Mouse (Mus musculus): ENCODE results near the gene Fxyd1. TPM values are rescaled to one million over a fixed set of nuclear protein-coding genes. Genes with fewer than 3 reads are reported as not detected.

Fxyd1 gene
- polyA plus RNA-seq, 1 experiment from 2014 or later = 31.1 TPM

DNA sequence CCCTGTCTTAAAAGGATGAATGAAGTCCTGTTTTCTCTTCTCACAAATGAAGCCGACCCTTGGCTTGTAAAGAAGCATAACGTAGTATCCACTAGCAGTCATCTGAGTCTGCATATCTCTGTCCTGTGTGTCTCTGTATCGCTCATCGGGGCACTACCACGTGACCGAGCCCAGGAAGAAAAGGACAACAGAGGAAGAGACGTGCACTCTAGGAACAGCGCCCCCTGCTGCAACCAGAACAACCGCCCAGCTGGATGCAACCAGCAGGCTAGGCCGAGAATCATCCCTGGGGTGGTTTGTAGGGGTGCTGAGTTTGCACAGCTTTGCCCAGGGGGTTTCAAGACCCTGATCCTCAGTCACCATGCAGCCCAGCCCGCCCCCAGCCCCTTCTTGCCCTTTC lies 22.2 kb downstream of the Fxyd1 start:
- 62% methylated on average over 11 of the region's 11 CpGs for WGBS
- no peak overlapping the region for H3K27ac ChIP-seq

DNA sequence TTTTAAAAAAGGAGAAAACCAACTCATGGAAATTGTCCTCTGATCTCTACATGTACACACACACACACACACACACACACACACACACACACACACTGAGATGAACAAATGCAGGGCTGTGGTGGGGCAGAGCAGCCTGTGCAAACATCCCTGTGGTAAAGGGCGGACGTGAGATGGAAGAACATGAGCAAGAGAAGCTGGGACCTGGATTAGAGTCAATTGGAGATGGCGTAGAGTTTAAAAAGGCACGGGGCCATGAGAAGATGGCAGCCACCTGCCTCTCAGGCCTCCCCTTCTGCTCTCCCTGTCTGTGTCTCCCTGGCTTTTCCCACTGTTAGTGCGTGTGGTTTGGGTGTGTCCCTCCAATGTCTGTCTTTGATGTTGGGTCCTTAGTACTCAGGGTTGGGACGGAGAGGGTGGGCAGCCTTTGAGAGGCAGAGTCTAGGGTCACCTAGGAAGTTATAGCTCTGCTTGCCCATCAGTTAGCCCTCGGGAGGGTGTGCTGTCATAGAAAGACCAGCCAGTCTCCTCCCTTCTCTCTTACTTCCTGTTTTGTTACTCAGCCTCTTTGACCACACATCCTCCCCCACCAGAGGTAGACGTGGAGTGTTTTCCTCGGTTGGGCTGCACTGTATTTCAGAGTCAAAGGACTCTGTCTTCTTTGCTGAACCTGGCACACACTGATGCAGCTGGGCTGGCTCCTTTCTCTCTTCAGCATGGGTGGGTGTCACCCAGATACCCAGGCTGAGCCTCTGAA lies 23.4 kb downstream of the Fxyd1 start:
- ATAC-seq (ENCODE audit: insufficient number of reproducible peaks, insufficient read depth, low FRiP score, low TSS enrichment) = no peak
- Histone ChIP-seq H3K9me3 (no peaks in the 10 kb centered on the region), H3K36me3 (no peaks in the 10 kb centered on the region), H3K4me2 (replicated peaks) (no peak overlapping the region), H3K9ac (no peak overlapping the region), H3K27me3 (no peaks in the 10 kb centered on the region), H3K4me1 (no peaks in the 10 kb centered on the region), H3K27ac (no peak overlapping the region), H3K4me3 (no peak overlapping the region)
- 71% methylated on average over 9 of the region's 9 CpGs for whole genome bisulfite sequencing

More for the DNA sequence above, 22.2 kb downstream of the Fxyd1 start:
- Histone ChIP-seq H3K36me3 (no peaks in the 10 kb centered on the region), H3K9me3 (no peaks in the 10 kb centered on the region), H3K4me2 (replicated peaks) (no peak overlapping the region), H3K4me1 (no peaks in the 10 kb centered on the region), H3K4me3 (no peak overlapping the region), H3K9ac (no peak overlapping the region), H3K27me3 (no peaks in the 10 kb centered on the region)
- no peak for ATAC-seq (ENCODE audit: insufficient number of reproducible peaks, insufficient read depth, low FRiP score, low TSS enrichment)

DNA sequence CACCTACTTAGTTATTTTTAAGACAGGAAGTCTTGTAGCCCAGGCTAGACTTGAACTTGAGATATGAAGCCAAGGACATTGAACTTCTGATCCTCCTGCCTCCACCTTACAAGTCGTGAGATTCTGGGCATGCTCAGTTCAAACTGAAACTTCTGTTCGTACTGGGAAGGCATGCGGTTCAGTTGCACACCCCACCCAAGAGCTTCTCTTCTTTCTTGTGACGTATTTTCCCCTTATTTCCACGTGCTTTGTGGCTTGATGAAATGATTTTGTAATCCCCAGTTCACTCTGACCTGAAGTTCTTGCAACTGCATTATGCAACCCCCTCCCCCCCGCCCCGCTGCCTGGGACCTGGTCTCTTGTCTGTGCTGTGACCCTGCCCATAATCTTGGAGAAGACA lies 25.3 kb downstream of the Fxyd1 start:
- no peaks in the 10 kb centered on the region for H3K36me3 ChIP-seq
- H3K4me1 ChIP-seq = no peaks in the 10 kb centered on the region
- no peak for ATAC-seq (ENCODE audit: insufficient number of reproducible peaks, insufficient read depth, low FRiP score, low TSS enrichment)
- no peak overlapping the region for H3K9ac ChIP-seq
- no peak overlapping the region for H3K4me2 ChIP-seq (replicated peaks)
- no peaks in the 10 kb centered on the region for H3K9me3 ChIP-seq
- WGBS = 83% methylated on average over 7 of the region's 7 CpGs
- no peak overlapping the region for H3K4me3 ChIP-seq
- H3K27me3 ChIP-seq = no peaks in the 10 kb centered on the region
- H3K27ac ChIP-seq = no peak overlapping the region

DNA sequence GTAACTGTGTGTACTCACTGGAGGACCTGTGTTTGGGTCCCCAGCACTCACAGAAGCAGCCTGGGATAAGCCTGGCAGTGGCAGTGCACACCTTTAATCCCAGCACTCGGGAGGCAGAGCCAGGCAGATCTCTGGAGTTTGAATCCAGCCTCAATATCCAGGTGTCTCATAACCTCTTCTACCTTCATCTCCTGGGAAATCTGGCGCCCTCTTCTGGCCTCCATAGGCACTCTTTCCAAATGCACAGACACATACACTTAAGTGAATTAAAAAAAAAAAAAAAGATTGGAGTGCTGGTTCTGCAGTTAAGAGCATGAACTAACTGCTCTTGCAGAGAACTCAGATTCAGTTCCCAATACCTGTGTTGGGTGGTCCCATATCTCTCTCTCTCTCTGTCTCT lies 26.3 kb downstream of the Fxyd1 start:
- Histone ChIP-seq H3K27me3 (no peaks in the 10 kb centered on the region), H3K4me3 (no peak overlapping the region), H3K4me1 (no peaks in the 10 kb centered on the region), H3K4me2 (replicated peaks) (no peak overlapping the region), H3K9me3 (no peaks in the 10 kb centered on the region), H3K27ac (no peak overlapping the region), H3K36me3 (no peaks in the 10 kb centered on the region), H3K9ac (no peak overlapping the region)
- WGBS = 88% methylated on average over 2 of the region's 2 CpGs
- no peak for ATAC-seq (ENCODE audit: insufficient number of reproducible peaks, insufficient read depth, low FRiP score, low TSS enrichment)

DNA sequence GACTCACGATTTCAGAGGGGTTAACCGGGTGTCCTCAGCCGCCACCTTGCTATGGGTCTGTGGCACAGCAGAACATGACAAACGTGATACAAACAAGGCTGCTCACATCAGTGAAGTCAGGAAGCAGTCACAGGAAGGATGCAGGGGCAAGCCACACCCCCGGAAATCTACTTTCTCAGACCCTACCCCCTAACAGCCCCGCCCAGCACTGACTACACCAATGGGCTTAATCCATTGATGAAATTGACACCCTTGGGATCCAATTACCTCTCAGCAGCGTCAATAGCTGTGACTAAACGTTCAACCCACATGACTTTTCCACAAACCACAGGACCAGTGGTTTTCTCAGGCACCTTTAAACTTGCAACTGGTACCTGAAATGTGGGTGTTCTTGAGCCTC lies 28.4 kb downstream of the Fxyd1 start:
- Histone ChIP-seq H3K9ac (no peak overlapping the region), H3K4me3 (no peak overlapping the region), H3K9me3 (no peaks in the 10 kb centered on the region), H3K27me3 (no peaks in the 10 kb centered on the region), H3K4me1 (no peaks in the 10 kb centered on the region), H3K36me3 (no peaks in the 10 kb centered on the region), H3K27ac (no peak overlapping the region), H3K4me2 (replicated peaks) (no peak overlapping the region)
- no peak for ATAC-seq (ENCODE audit: insufficient number of reproducible peaks, insufficient read depth, low FRiP score, low TSS enrichment)
- 73% methylated on average over 8 of the region's 8 CpGs for WGBS

DNA sequence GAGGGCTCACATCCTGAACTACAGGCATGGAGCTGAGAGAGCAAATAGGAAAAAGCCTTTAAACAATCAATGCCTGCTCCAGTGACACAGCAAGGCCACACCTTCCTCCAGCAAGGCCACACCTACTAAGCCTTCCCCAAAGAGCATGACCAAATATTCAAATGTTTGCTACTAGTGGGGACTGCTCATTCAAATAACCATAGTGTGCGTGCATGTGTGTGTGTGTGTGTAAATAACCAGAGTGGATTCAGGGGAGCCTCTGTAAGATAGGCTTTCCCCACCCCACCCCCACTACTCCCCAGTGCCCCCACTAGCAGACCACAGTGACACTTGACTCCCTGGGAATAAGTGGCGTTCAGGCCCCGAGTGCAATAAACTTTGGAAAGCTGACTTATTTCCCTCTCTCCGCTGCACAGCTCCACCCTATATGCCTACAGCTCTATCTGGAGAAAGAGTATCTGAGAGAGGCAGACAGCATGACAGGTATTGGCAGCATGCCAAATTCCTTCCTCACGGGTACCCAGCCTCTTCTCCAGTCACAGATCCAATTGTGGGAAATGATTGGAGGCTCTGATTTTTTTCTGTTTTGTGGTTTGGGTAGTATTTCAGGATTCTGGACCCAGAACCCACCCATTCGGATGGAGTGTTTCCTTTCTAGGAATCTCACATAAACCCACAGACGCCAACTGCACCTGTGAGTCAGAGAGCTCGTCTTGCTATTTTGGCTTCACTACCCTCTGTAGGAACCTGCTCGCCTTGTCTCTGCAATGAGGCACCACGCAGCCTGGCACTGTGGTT lies 39.7 kb downstream of the Fxyd1 start:
- Histone ChIP-seq H3K36me3 (no peaks in the 10 kb centered on the region), H3K27me3 (no peaks in the 10 kb centered on the region), H3K27ac (peak overlapping the region; percentile 64), H3K9ac (no peak overlapping the region), H3K9me3 (no peaks in the 10 kb centered on the region), H3K4me2 (replicated peaks) (peak overlapping the region; percentile 15; the same call in 1 of the 2 replicates), H3K4me3 (no peak overlapping the region), H3K4me1 (peaks cover 15% of the 10 kb centered on the region)
- peak; percentile 86 for ATAC-seq (ENCODE audit: insufficient number of reproducible peaks, insufficient read depth, low FRiP score, low TSS enrichment)
- 33% methylated on average over 10 of the region's 10 CpGs for WGBS

DNA sequence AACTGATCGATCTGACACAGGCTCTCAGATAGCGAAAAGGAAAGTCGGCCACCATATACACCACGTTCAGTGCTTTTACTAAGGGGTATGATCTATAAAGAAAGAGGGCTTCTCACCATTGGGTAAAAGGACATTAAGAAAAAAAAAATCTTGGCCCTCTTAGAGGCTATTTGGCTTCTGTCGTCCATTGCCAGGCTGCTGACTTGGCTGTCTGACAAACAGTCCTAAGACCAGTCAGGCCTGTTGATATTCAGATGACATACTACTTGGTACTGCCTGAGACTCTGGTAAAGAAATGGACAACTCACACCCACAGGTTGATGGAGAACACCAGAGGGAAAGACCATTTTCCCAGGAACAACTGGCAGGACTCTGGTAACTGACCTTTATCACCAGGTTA lies 44.0 kb downstream of the Fxyd1 start:
- no peaks in the 10 kb centered on the region for H3K9me3 ChIP-seq
- no peak overlapping the region for H3K9ac ChIP-seq
- H3K27ac ChIP-seq = no peak overlapping the region
- peaks cover 15% of the 10 kb centered on the region for H3K4me1 ChIP-seq
- no peaks in the 10 kb centered on the region for H3K36me3 ChIP-seq
- 83% methylated on average over 5 of the region's 5 CpGs for WGBS
- H3K27me3 ChIP-seq = no peaks in the 10 kb centered on the region
- no peak overlapping the region for H3K4me2 ChIP-seq (replicated peaks)
- no peak overlapping the region for H3K4me3 ChIP-seq
- ATAC-seq (ENCODE audit: insufficient number of reproducible peaks, insufficient read depth, low FRiP score, low TSS enrichment) = no peak

DNA sequence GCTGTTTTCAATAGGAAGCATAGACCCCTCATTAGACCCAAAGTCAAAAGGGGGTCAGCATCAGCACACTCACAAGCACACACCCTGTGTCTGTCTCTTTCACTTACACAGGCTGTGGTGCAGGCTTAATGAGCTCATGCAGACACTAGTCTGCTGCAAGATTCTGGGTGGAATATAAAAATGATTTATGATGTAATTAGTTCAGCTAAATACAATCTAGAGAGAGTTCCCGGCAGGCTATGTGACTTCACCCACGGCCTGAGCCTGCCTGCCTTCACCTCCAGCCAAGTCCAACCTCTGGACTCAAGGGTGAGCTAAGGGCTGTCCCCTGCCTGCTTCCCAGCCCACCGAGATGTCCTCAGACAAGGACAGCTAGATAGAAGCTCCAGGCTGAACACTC lies 48.1 kb downstream of the Fxyd1 start:
- no peak overlapping the region for H3K27ac ChIP-seq
- H3K4me2 ChIP-seq (replicated peaks) = no peak overlapping the region
- no peak overlapping the region for H3K9ac ChIP-seq
- no peak overlapping the region for H3K4me3 ChIP-seq
- ATAC-seq (ENCODE audit: insufficient number of reproducible peaks, insufficient read depth, low FRiP score, low TSS enrichment) = no peak
- no peaks in the 10 kb centered on the region for H3K9me3 ChIP-seq
- no peaks in the 10 kb centered on the region for H3K4me1 ChIP-seq
- 73% methylated on average over 3 of the region's 3 CpGs for WGBS
- no peaks in the 10 kb centered on the region for H3K27me3 ChIP-seq
- no peaks in the 10 kb centered on the region for H3K36me3 ChIP-seq

DNA sequence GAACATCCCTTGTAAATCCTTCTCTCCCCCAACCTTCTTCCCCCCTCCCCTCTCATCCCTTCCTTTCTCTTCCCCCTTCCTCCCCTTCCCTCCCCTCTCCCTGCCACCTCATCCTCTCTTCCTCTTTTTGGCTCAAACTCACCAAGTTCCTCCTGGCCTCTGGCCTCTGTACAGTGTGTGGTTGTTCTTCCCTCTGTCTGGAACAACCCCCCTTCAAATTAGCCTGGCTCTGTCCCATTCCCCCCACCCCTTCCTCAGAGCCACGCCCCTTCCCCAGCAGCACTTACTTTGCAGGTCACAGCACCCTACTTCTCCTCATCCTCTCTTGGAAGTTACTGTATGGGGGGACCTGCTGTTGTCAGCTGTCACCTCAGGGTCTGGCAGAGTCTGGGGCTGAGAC lies 48.8 kb downstream of the Fxyd1 start:
- Histone ChIP-seq H3K4me3 (no peak overlapping the region), H3K27ac (no peak overlapping the region), H3K36me3 (no peaks in the 10 kb centered on the region), H3K27me3 (no peaks in the 10 kb centered on the region), H3K9me3 (no peaks in the 10 kb centered on the region), H3K4me1 (no peaks in the 10 kb centered on the region), H3K4me2 (replicated peaks) (no peak overlapping the region), H3K9ac (no peak overlapping the region)
- WGBS = 52% methylated on average over 1 of the region's 1 CpGs
- no peak for ATAC-seq (ENCODE audit: insufficient number of reproducible peaks, insufficient read depth, low FRiP score, low TSS enrichment)

DNA sequence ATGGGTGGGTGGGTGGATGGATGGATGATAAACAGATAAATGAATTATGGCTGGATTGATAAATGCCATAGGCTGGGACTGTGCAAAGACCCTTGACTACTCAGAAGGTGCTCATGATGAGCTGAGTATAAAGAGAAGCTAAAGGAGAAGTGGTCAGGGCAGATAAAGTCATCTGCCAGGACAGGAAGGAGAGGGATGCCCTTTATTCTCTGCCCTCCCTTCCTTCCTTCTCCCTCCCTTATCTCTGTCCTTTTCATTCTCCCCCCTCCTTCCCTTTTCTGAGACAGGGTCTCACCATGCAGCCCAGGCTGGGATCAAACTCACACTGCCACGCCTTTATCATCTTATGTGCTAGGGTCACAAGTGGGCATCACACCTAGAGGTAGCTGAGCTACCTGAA lies 49.2 kb downstream of the Fxyd1 start:
- 76% methylated on average over 1 of the region's 1 CpGs for WGBS
- H3K27me3 ChIP-seq = no peaks in the 10 kb centered on the region
- H3K36me3 ChIP-seq = no peaks in the 10 kb centered on the region
- no peaks in the 10 kb centered on the region for H3K9me3 ChIP-seq
- H3K4me3 ChIP-seq = no peak overlapping the region
- H3K9ac ChIP-seq = no peak overlapping the region
- H3K4me2 ChIP-seq (replicated peaks) = no peak overlapping the region
- no peak for ATAC-seq (ENCODE audit: insufficient number of reproducible peaks, insufficient read depth, low FRiP score, low TSS enrichment)
- H3K4me1 ChIP-seq = no peaks in the 10 kb centered on the region
- no peak overlapping the region for H3K27ac ChIP-seq

DNA sequence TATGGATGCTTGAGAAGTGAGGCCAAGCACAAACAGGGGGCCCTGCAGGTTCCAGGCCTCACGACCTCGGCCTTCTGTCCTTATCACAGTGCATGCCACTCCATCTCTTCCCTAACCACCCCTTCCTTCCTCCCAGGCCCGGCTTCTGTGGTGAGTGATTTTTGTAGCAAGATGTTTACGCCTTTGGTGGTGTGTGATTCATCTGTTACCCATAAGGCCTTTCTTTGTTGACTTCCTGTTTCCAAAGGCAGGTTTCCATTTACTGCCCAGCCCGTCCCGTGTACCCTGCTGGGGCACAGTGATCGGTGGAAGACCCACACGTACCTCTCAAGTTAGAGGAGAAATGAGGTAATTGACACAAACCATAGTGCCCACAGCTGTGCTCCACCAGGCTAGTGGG lies 54.3 kb downstream of the Fxyd1 start:
- Histone ChIP-seq H3K27ac (no peak overlapping the region), H3K36me3 (no peaks in the 10 kb centered on the region), H3K4me1 (peaks cover 12% of the 10 kb centered on the region), H3K4me2 (replicated peaks) (no peak overlapping the region), H3K9ac (no peak overlapping the region), H3K9me3 (no peaks in the 10 kb centered on the region), H3K4me3 (no peak overlapping the region), H3K27me3 (no peaks in the 10 kb centered on the region)
- ATAC-seq (ENCODE audit: insufficient number of reproducible peaks, insufficient read depth, low FRiP score, low TSS enrichment) = no peak
- WGBS = 75% methylated on average over 8 of the region's 8 CpGs

Data from embryonic facial prominence, embryonic 12.5 days (tissue).